Mouse (Mus musculus) cerebellum, postnatal 14 days (tissue): ENCODE data around the gene Lamtor4.

Experiments
- DNase-seq, 2 experiments: peaks; one replicate each; pipeline ENCODE4 v3.0.0; 2021; ENCODE audit warnings: mixed read lengths in 2 of 2

The Lamtor4 gene

GRCm38 (mm10) chr5:138262001-138262400 lies 6.7 kb downstream of the Lamtor4 start:
- DNase-seq = no peak

GRCm38 (mm10) chr5:138262582-138263240 lies 7.4 kb downstream of the Lamtor4 start:
- DNase-seq = no peak

GRCm38 (mm10) chr5:138263260-138264206 lies 8.3 kb downstream of the Lamtor4 start, which contains the start of gene BC037034:
Gene BC037034, minus strand, starts transcription at chr5:138264033.
- DNase-seq = peak; percentile 94 to 97

GRCm38 (mm10) chr5:138264207-138264578 lies 8.9 kb downstream of the Lamtor4 start:
- peak in 1 of 2 experiments; percentile 38 for DNase-seq

GRCm38 (mm10) chr5:138265712-138266111 lies 10.4 kb downstream of the Lamtor4 start:
- DNase-seq = no peak

GRCm38 (mm10) chr5:138267114-138267513 lies 11.8 kb downstream of the Lamtor4 start:
- DNase-seq = no peak

GRCm38 (mm10) chr5:138268980-138269379 lies 13.7 kb downstream of the Lamtor4 start:
- DNase-seq = no peak

- DNase-seq = no peak
Observed at GRCm38 (mm10) chr5:138271232-138271631, 15.9 kb downstream of the Lamtor4 start.

- DNase-seq = no peak
Observed at GRCm38 (mm10) chr5:138272409-138272923, 17.2 kb downstream of the Lamtor4 start, which contains the start of gene Gal3st4. Gene Gal3st4, minus strand, starts transcription at chr5:138272840.

- no peak for DNase-seq
Observed at GRCm38 (mm10) chr5:138274186-138274585, 18.9 kb downstream of the Lamtor4 start.

GRCm38 (mm10) chr5:138275216-138276050 lies 20.2 kb downstream of the Lamtor4 start:
- DNase-seq = no peak

GRCm38 (mm10) chr5:138277994-138278393 lies 22.7 kb downstream of the Lamtor4 start:
- no peak for DNase-seq

- peak; percentile 90 to 91 for DNase-seq
Observed at GRCm38 (mm10) chr5:138279585-138280424, 24.5 kb downstream of the Lamtor4 start, which contains the start of the genes Gm43720, Gpc2 and Stag3. Gene Gm43720, minus strand, starts transcription at chr5:138279958. Gene Gpc2, minus strand, starts transcription at chr5:138280005. Gene Stag3, plus strand, starts transcription at chr5:138280240.

- DNase-seq = no peak
Observed at GRCm38 (mm10) chr5:138280425-138280768, 25.1 kb downstream of the Lamtor4 start.

GRCm38 (mm10) chr5:138280829-138281228 lies 25.5 kb downstream of the Lamtor4 start:
- DNase-seq = no peak

GRCm38 (mm10) chr5:138281798-138282197 lies 26.5 kb downstream of the Lamtor4 start:
- no peak for DNase-seq

- no peak for DNase-seq
Observed at GRCm38 (mm10) chr5:138283540-138283939, 28.3 kb downstream of the Lamtor4 start.

GRCm38 (mm10) chr5:138287861-138288260 lies 32.6 kb downstream of the Lamtor4 start:
- DNase-seq = no peak

GRCm38 (mm10) chr5:138291638-138292037 lies 36.4 kb downstream of the Lamtor4 start:
- no peak for DNase-seq

GRCm38 (mm10) chr5:138294158-138294557 lies 38.9 kb downstream of the Lamtor4 start:
- DNase-seq = no peak

GRCm38 (mm10) chr5:138299613-138300012 lies 44.3 kb downstream of the Lamtor4 start:
- no peak for DNase-seq
